Mouse (Mus musculus): ENCODE measurements around the gene Npr1.

DNA sequence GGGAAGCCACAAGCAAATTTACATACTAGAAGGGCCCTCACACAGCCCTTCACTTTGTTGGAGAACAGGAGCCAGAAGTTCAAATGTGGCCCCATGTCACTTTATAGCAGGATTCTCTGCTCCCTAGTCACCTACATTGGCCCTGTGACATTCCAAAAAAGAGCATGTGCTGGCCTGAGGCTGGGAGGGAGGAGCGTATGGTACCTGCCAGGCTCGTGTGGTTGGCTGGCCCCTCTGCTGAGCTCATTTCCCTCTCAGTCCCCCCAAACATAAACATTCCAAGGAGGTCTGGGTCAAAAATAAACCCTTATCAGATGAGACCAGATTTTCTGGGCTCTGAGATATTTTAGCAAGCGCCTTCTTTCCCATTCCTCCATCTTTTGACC lies 52.7 kb downstream of the Npr1 start:
- TF ChIP-seq CTCF (IDR thresholded peaks at IDR 0.05; ENCODE audit: control insufficient read depth, insufficient read depth, insufficient replicate concordance, low read depth, low read length) (no peak), POLR2A (IDR thresholded peaks at IDR 0.05; ENCODE audit: control insufficient read depth, low read depth, low read length) (no peak)

Measured in testis, adult 2 months (tissue).